Mouse (Mus musculus): Measurements from ENCODE around the gene Bmper. TPM values are rescaled to one million over a fixed set of nuclear protein-coding genes. Genes with fewer than 3 reads are reported as not detected.

Gene Bmper
- polyA plus RNA-seq, 1 experiment from 2014 or later = 26.7 TPM

GRCm38 (mm10) chr9:23305681-23306080, 82.8 kb downstream of the Bmper start:
- no peak for ATAC-seq (ENCODE audit: low FRiP score, low TSS enrichment)
- WGBS = 52% methylated on average over 4 of the region's 4 CpGs
- Histone ChIP-seq H3K4me3 (ENCODE audit: low read length) (no peak overlapping the region), H3K9ac (ENCODE audit: low read depth, low read length) (no peak overlapping the region), H3K36me3 (ENCODE audit: control insufficient read depth, insufficient read depth, low read length) (0 out of 2 replicates have a peak, but pooled peaks cover 4% of the 10 kb centered on the region), H3K4me2 (replicated peaks; ENCODE audit: low read depth, low read length) (no peak overlapping the region), H3K9me3 (ENCODE audit: control insufficient read depth, low read length) (no peaks in the 10 kb centered on the region), H3K27ac (ENCODE audit: low read depth, low read length) (no peak overlapping the region), H3K27me3 (ENCODE audit: control insufficient read depth, insufficient read depth, low read length) (no peaks in the 10 kb centered on the region), H3K4me1 (ENCODE audit: control insufficient read depth, insufficient read depth, low read length) (no peaks in the 10 kb centered on the region)

- no peak overlapping the region for H3K27ac ChIP-seq (ENCODE audit: low read depth, low read length)
- no peaks in the 10 kb centered on the region for H3K4me1 ChIP-seq (ENCODE audit: control insufficient read depth, insufficient read depth, low read length)
- no peak overlapping the region for H3K9ac ChIP-seq (ENCODE audit: low read depth, low read length)
- H3K36me3 ChIP-seq (ENCODE audit: control insufficient read depth, insufficient read depth, low read length) = 0 out of 2 replicates have a peak, but pooled peaks cover 1% of the 10 kb centered on the region
- no peaks in the 10 kb centered on the region for H3K27me3 ChIP-seq (ENCODE audit: control insufficient read depth, insufficient read depth, low read length)
- 47% methylated on average over 4 of the region's 4 CpGs for WGBS
- no peak overlapping the region for H3K4me2 ChIP-seq (replicated peaks; ENCODE audit: low read depth, low read length)
- H3K4me3 ChIP-seq (ENCODE audit: low read length) = no peak overlapping the region
- no peaks in the 10 kb centered on the region for H3K9me3 ChIP-seq (ENCODE audit: control insufficient read depth, low read length)
- ATAC-seq (ENCODE audit: low FRiP score, low TSS enrichment) = no peak
Observed at GRCm38 (mm10) chr9:23306226-23306625, 83.3 kb downstream of the Bmper start.

GRCm38 (mm10) chr9:23307835-23308234, 85.0 kb downstream of the Bmper start:
- no peak for ATAC-seq (ENCODE audit: low FRiP score, low TSS enrichment)
- 93% methylated on average over 2 of the region's 2 CpGs for WGBS

GRCm38 (mm10) chr9:23310953-23311352, 88.1 kb downstream of the Bmper start:
- no peaks in the 10 kb centered on the region for H3K9me3 ChIP-seq (ENCODE audit: control insufficient read depth, low read length)
- H3K27ac ChIP-seq (ENCODE audit: low read depth, low read length) = no peak overlapping the region
- no peak overlapping the region for H3K4me3 ChIP-seq (ENCODE audit: low read length)
- no peaks in the 10 kb centered on the region for H3K4me1 ChIP-seq (ENCODE audit: control insufficient read depth, insufficient read depth, low read length)
- 79% methylated on average over 3 of the region's 3 CpGs for WGBS
- no peaks in the 10 kb centered on the region; the same call in 1 of the 2 replicates for H3K36me3 ChIP-seq (ENCODE audit: control insufficient read depth, insufficient read depth, low read length)
- ATAC-seq (ENCODE audit: low FRiP score, low TSS enrichment) = no peak
- no peak overlapping the region for H3K9ac ChIP-seq (ENCODE audit: low read depth, low read length)
- H3K4me2 ChIP-seq (replicated peaks; ENCODE audit: low read depth, low read length) = no peak overlapping the region
- H3K27me3 ChIP-seq (ENCODE audit: control insufficient read depth, insufficient read depth, low read length) = no peaks in the 10 kb centered on the region

More at GRCm38 (mm10) chr9:23307835-23308234, 85.0 kb downstream of the Bmper start:
- H3K9ac ChIP-seq (ENCODE audit: low read depth, low read length) = no peak overlapping the region
- H3K4me1 ChIP-seq (ENCODE audit: control insufficient read depth, insufficient read depth, low read length) = no peaks in the 10 kb centered on the region
- H3K27ac ChIP-seq (ENCODE audit: low read depth, low read length) = no peak overlapping the region
- H3K4me3 ChIP-seq (ENCODE audit: low read length) = no peak overlapping the region
- no peaks in the 10 kb centered on the region for H3K9me3 ChIP-seq (ENCODE audit: control insufficient read depth, low read length)
- H3K4me2 ChIP-seq (replicated peaks; ENCODE audit: low read depth, low read length) = no peak overlapping the region
- no peaks in the 10 kb centered on the region for H3K36me3 ChIP-seq (ENCODE audit: control insufficient read depth, insufficient read depth, low read length)
- H3K27me3 ChIP-seq (ENCODE audit: control insufficient read depth, insufficient read depth, low read length) = no peaks in the 10 kb centered on the region

GRCm38 (mm10) chr9:23311956-23312355, 89.1 kb downstream of the Bmper start:
- no peak overlapping the region for H3K27ac ChIP-seq (ENCODE audit: low read depth, low read length)
- no peak overlapping the region for H3K9ac ChIP-seq (ENCODE audit: low read depth, low read length)
- ATAC-seq (ENCODE audit: low FRiP score, low TSS enrichment) = no peak
- no peak overlapping the region for H3K4me2 ChIP-seq (replicated peaks; ENCODE audit: low read depth, low read length)
- no peaks in the 10 kb centered on the region; the same call in 1 of the 2 replicates for H3K36me3 ChIP-seq (ENCODE audit: control insufficient read depth, insufficient read depth, low read length)
- H3K9me3 ChIP-seq (ENCODE audit: control insufficient read depth, low read length) = no peaks in the 10 kb centered on the region
- H3K4me1 ChIP-seq (ENCODE audit: control insufficient read depth, insufficient read depth, low read length) = no peaks in the 10 kb centered on the region
- H3K27me3 ChIP-seq (ENCODE audit: control insufficient read depth, insufficient read depth, low read length) = no peaks in the 10 kb centered on the region
- no peak overlapping the region for H3K4me3 ChIP-seq (ENCODE audit: low read length)

- Histone ChIP-seq H3K27me3 (ENCODE audit: control insufficient read depth, insufficient read depth, low read length) (no peaks in the 10 kb centered on the region), H3K9ac (ENCODE audit: low read depth, low read length) (no peak overlapping the region), H3K4me1 (ENCODE audit: control insufficient read depth, insufficient read depth, low read length) (no peaks in the 10 kb centered on the region), H3K4me3 (ENCODE audit: low read length) (no peak overlapping the region), H3K36me3 (ENCODE audit: control insufficient read depth, insufficient read depth, low read length) (no peaks in the 10 kb centered on the region; the same call in 1 of the 2 replicates), H3K27ac (ENCODE audit: low read depth, low read length) (no peak overlapping the region), H3K4me2 (replicated peaks; ENCODE audit: low read depth, low read length) (no peak overlapping the region), H3K9me3 (ENCODE audit: control insufficient read depth, low read length) (no peaks in the 10 kb centered on the region)
- 84% methylated on average over 2 of the region's 2 CpGs for WGBS
- ATAC-seq (ENCODE audit: low FRiP score, low TSS enrichment) = no peak
Observed at GRCm38 (mm10) chr9:23312877-23313276, 90.0 kb downstream of the Bmper start.

- Histone ChIP-seq H3K4me3 (ENCODE audit: low read length) (no peak overlapping the region), H3K27me3 (ENCODE audit: control insufficient read depth, insufficient read depth, low read length) (no peaks in the 10 kb centered on the region), H3K36me3 (ENCODE audit: control insufficient read depth, insufficient read depth, low read length) (no peaks in the 10 kb centered on the region; the same call in 1 of the 2 replicates), H3K4me2 (replicated peaks; ENCODE audit: low read depth, low read length) (no peak overlapping the region), H3K9me3 (ENCODE audit: control insufficient read depth, low read length) (no peaks in the 10 kb centered on the region), H3K27ac (ENCODE audit: low read depth, low read length) (no peak overlapping the region), H3K4me1 (ENCODE audit: control insufficient read depth, insufficient read depth, low read length) (no peaks in the 10 kb centered on the region), H3K9ac (ENCODE audit: low read depth, low read length) (no peak overlapping the region)
- WGBS = 94% methylated on average over 5 of the region's 5 CpGs
- ATAC-seq (ENCODE audit: low FRiP score, low TSS enrichment) = no peak
Observed at GRCm38 (mm10) chr9:23315631-23316330, 92.9 kb downstream of the Bmper start.

- Histone ChIP-seq H3K36me3 (ENCODE audit: control insufficient read depth, insufficient read depth, low read length) (0 out of 2 replicates have a peak, but pooled peaks cover 2% of the 10 kb centered on the region), H3K4me2 (replicated peaks; ENCODE audit: low read depth, low read length) (no peak overlapping the region)
- WGBS = 95% methylated on average over 3 of the region's 3 CpGs
Observed at GRCm38 (mm10) chr9:23327830-23328229, 105.0 kb downstream of the Bmper start.

GRCm38 (mm10) chr9:23333041-23333622, 110.3 kb downstream of the Bmper start:
- no peaks in the 10 kb centered on the region for H3K36me3 ChIP-seq (ENCODE audit: control insufficient read depth, insufficient read depth, low read length)
- no peak overlapping the region for H3K9ac ChIP-seq (ENCODE audit: low read depth, low read length)
- H3K4me2 ChIP-seq (replicated peaks; ENCODE audit: low read depth, low read length) = no peak overlapping the region
- no peak for ATAC-seq (ENCODE audit: low FRiP score, low TSS enrichment)
- 65% methylated on average over 3 of the region's 3 CpGs for WGBS
- H3K9me3 ChIP-seq (ENCODE audit: control insufficient read depth, low read length) = no peaks in the 10 kb centered on the region
- H3K4me3 ChIP-seq (ENCODE audit: low read length) = no peak overlapping the region
- no peaks in the 10 kb centered on the region for H3K4me1 ChIP-seq (ENCODE audit: control insufficient read depth, insufficient read depth, low read length)
- no peak overlapping the region for H3K27ac ChIP-seq (ENCODE audit: low read depth, low read length)
- H3K27me3 ChIP-seq (ENCODE audit: control insufficient read depth, insufficient read depth, low read length) = no peaks in the 10 kb centered on the region

More at GRCm38 (mm10) chr9:23327830-23328229, 105.0 kb downstream of the Bmper start:
- H3K4me1 ChIP-seq (ENCODE audit: control insufficient read depth, insufficient read depth, low read length) = no peaks in the 10 kb centered on the region
- H3K4me3 ChIP-seq (ENCODE audit: low read length) = no peak overlapping the region
- H3K27ac ChIP-seq (ENCODE audit: low read depth, low read length) = no peak overlapping the region
- no peak overlapping the region for H3K9ac ChIP-seq (ENCODE audit: low read depth, low read length)
- H3K9me3 ChIP-seq (ENCODE audit: control insufficient read depth, low read length) = no peaks in the 10 kb centered on the region
- H3K27me3 ChIP-seq (ENCODE audit: control insufficient read depth, insufficient read depth, low read length) = no peaks in the 10 kb centered on the region
- ATAC-seq (ENCODE audit: low FRiP score, low TSS enrichment) = no peak

Measured in kidney, embryonic 14.5 days (tissue).